Mouse (Mus musculus) cortical plate, adult 2 months (tissue): Measurements from ENCODE around the gene Kif22. TPM values are rescaled to one million over a fixed set of nuclear protein-coding genes. Genes with fewer than 3 reads are reported as not detected.

Source experiments
- H3K27ac ChIP-seq: fragments of 200-500 bp; 2 replicates; pipeline ENCODE4 v1.5.1; 2012; ENCODE audit warnings: low read length, control low read depth, inconsistent platforms; ENCODE audit not compliant: insufficient read depth
- H3K4me1 ChIP-seq: fragments of 200-500 bp; 2 replicates; pipeline ENCODE4 v1.6.1; 2011; ENCODE audit warnings: low read length; ENCODE audit not compliant: control insufficient read depth, insufficient read depth
- H3K4me3 ChIP-seq: fragments of 200-500 bp; 2 replicates; pipeline ENCODE4 v1.5.1; 2011; ENCODE audit warnings: mild to moderate bottlenecking, low read length, control low read depth; ENCODE audit not compliant: insufficient read depth
- CTCF ChIP-seq: fragments of 200-500 bp; IDR thresholded peaks from 2 replicates; pipeline ENCODE4 v1.5.1; 2011; ENCODE audit warnings: mild to moderate bottlenecking, control low read depth, low read length; ENCODE audit not compliant: insufficient read depth; ENCODE audit errors: extremely low read depth
- POLR2A ChIP-seq: fragments of 200-500 bp; IDR thresholded peaks from 2 replicates; pipeline ENCODE4 v1.6.1; 2011; ENCODE audit warnings: mild to moderate bottlenecking, low read length, control low read depth; ENCODE audit not compliant: insufficient read depth; ENCODE audit errors: extremely low read depth
- polyA plus RNA-seq: library from polyadenylated mRNA; depleted of rRNA; stranded (reverse); fragments of >200 nt; gene quantifications from 2 replicates; pipeline ENCODE4 v1.2.3, GENCODE M21; 2012

The Kif22 gene
- polyA plus RNA-seq, 1 experiment: 8.6 TPM

- H3K4me3 ChIP-seq: no peak overlapping the region
- peaks cover 2% of the 10 kb centered on the region; the same call in 1 of the 2 replicates for H3K4me1 ChIP-seq
- H3K27ac ChIP-seq: no peak overlapping the region
- TF ChIP-seq CTCF (no peak), POLR2A (no peak)
Observed at GRCm38 (mm10) chr7:127012374-127012773, 29.9 kb downstream of the Kif22 start.

- TF ChIP-seq POLR2A: no peak
- no peak for TF ChIP-seq CTCF
Observed at GRCm38 (mm10) chr7:127011717-127012116, 30.6 kb downstream of the Kif22 start.

GRCm38 (mm10) chr7:127011051-127011450 lies 31.2 kb downstream of the Kif22 start:
- no peak for TF ChIP-seq POLR2A
- no peak for TF ChIP-seq CTCF
- Histone ChIP-seq H3K4me1 (peaks cover 2% of the 10 kb centered on the region; the same call in 1 of the 2 replicates), H3K27ac (no peak overlapping the region), H3K4me3 (no peak overlapping the region)

More at GRCm38 (mm10) chr7:127011717-127012116, 30.6 kb downstream of the Kif22 start:
- H3K4me1 ChIP-seq: peaks cover 2% of the 10 kb centered on the region; the same call in 1 of the 2 replicates
- no peak overlapping the region for H3K4me3 ChIP-seq
- no peak overlapping the region for H3K27ac ChIP-seq

- Histone ChIP-seq H3K27ac (peak overlapping the region; percentile 62), H3K4me3 (no peak overlapping the region), H3K4me1 (peaks cover 2% of the 10 kb centered on the region; the same call in 1 of the 2 replicates)
- TF ChIP-seq POLR2A (no peak), CTCF (no peak)
Observed at GRCm38 (mm10) chr7:127009307-127010085, 32.8 kb downstream of the Kif22 start.

GRCm38 (mm10) chr7:127008239-127009019 lies 33.8 kb downstream of the Kif22 start:
- peaks cover 2% of the 10 kb centered on the region; the same call in 1 of the 2 replicates for H3K4me1 ChIP-seq
- no peak for TF ChIP-seq POLR2A
- TF ChIP-seq CTCF: no peak
- H3K27ac ChIP-seq: peak overlapping the region; percentile 62
- H3K4me3 ChIP-seq: no peak overlapping the region

GRCm38 (mm10) chr7:127007313-127008024 lies 34.8 kb downstream of the Kif22 start:
- TF ChIP-seq CTCF (no peak), POLR2A (no peak)
- peaks cover 2% of the 10 kb centered on the region; the same call in 1 of the 2 replicates for H3K4me1 ChIP-seq
- no peak overlapping the region for H3K4me3 ChIP-seq
- no peak overlapping the region for H3K27ac ChIP-seq

GRCm38 (mm10) chr7:127004122-127004875 lies 38.0 kb downstream of the Kif22 start:
- Histone ChIP-seq H3K27ac (no peak overlapping the region), H3K4me3 (no peak overlapping the region), H3K4me1 (peaks cover 2% of the 10 kb centered on the region; the same call in 1 of the 2 replicates)
- TF ChIP-seq POLR2A: no peak
- no peak for TF ChIP-seq CTCF

GRCm38 (mm10) chr7:127003620-127004019 lies 38.7 kb downstream of the Kif22 start:
- no peak overlapping the region for H3K4me3 ChIP-seq
- H3K27ac ChIP-seq: no peak overlapping the region
- no peaks in the 10 kb centered on the region; the same call in 1 of the 2 replicates for H3K4me1 ChIP-seq
- TF ChIP-seq CTCF (no peak), POLR2A (no peak)
